Mouse (Mus musculus) hindbrain, embryonic 15.5 days (tissue): ENCODE measurements around the gene Ciao1. TPM values are rescaled to one million over a fixed set of nuclear protein-coding genes. Genes with fewer than 3 reads are reported as not detected.
"Not testable (repeated sequence)": the region's sequence is repeated elsewhere in the genome, so short reads cannot be mapped to it uniquely, and the experiment has no call there.

Experiments
- ATAC-seq: fragments of 200-750 bp; cut with Nextera tagmentation; 2 replicates; pipeline ENCODE4 v1.8.0; 2017; ENCODE audit warnings: low read depth, moderate number of reproducible peaks, moderate TSS enrichment; ENCODE audit not compliant: low FRiP score
- H3K27ac ChIP-seq: fragments of 300-500 bp; sonication (generic); replicated peaks from 2 replicates; pipeline ENCODE4 v1.5.1; 2015; ENCODE audit warnings: mild to moderate bottlenecking, inconsistent platforms
- H3K27me3 ChIP-seq: fragments of 300-500 bp; sonication (generic); 2 replicates; pipeline ENCODE4 v1.6.1; 2015; ENCODE audit warnings: control low read depth, inconsistent platforms
- H3K36me3 ChIP-seq: fragments of 300-500 bp; sonication (generic); 2 replicates; pipeline ENCODE4 v1.6.1; 2015; ENCODE audit warnings: control low read depth, inconsistent platforms
- H3K4me1 ChIP-seq: fragments of 300-500 bp; sonication (generic); replicated peaks from 2 replicates; pipeline ENCODE4 v1.6.1; 2015; ENCODE audit warnings: control low read depth, inconsistent platforms
- H3K4me2 ChIP-seq: fragments of 300-500 bp; sonication (generic); 2 replicates; pipeline ENCODE4 v1.6.1; 2015; ENCODE audit warnings: moderate library complexity, mild to moderate bottlenecking, inconsistent platforms
- H3K4me3 ChIP-seq: fragments of 300-500 bp; sonication (generic); 2 replicates; pipeline ENCODE4 v1.5.1; 2015; ENCODE audit warnings: mild to moderate bottlenecking, inconsistent platforms
- H3K9ac ChIP-seq: fragments of 300-500 bp; sonication (generic); 2 replicates; pipeline ENCODE4 v1.6.1; 2015; ENCODE audit warnings: inconsistent platforms
- H3K9me3 ChIP-seq: fragments of 300-500 bp; sonication (generic); 2 replicates; pipeline ENCODE4 v1.6.1; 2016; ENCODE audit warnings: control low read depth, inconsistent platforms
- WGBS: fragments of 180-500 bp; shearing (Covaris S2); methylation state at CpG from one replicate; pipeline ENCODE4 v1.1.7; 2015; 5-methylcytosine and 5-hydroxymethylcytosine counted together
- polyA plus RNA-seq: library from polyadenylated mRNA; unstranded; fragments of >200 nt; fragmentation: Nextera tagmentation; extraction: Ambion mirVana; gene quantifications from 2 replicates; pipeline ENCODE4 v1.2.1, GENCODE M21; 2015

The Ciao1 gene
- polyA plus RNA-seq, 1 experiment from 2014 or later = 56.6 TPM

DNA sequence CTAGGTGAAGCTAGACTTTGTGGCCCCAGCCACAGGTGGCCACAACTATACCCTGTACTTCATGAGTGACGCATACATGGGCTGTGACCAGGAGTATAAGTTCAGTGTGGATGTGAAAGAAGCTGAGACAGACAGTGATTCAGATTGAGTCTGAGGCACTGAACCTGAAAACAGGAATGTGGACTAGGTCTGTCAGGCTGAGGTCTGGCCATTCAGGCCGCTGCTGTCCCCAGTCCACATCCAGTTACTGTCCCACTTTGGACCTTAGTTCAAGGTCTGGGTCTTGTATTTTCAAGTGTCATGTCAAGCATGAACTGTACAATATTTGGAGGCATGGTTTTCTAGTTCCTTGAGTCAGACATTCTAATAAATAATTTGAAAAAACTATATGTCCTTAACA lies 7.6 kb downstream of the Ciao1 start:
- Histone ChIP-seq H3K9ac (no peak overlapping the region), H3K36me3 (peaks cover 82% of the 10 kb centered on the region), H3K27me3 (no peaks in the 10 kb centered on the region), H3K4me2 (no peak overlapping the region), H3K4me3 (no peak overlapping the region), H3K27ac (no peak overlapping the region), H3K9me3 (no peaks in the 10 kb centered on the region), H3K4me1 (no peaks in the 10 kb centered on the region)
- 90% methylated on average over 2 of the region's 2 CpGs for WGBS
- ATAC-seq = no peak

GRCm38 (mm10) chr2:127237897-127238610 lies 9.6 kb downstream of the Ciao1 start:
- Histone ChIP-seq H3K4me1 (no peaks in the 10 kb centered on the region), H3K4me3 (no peak overlapping the region), H3K27me3 (no peaks in the 10 kb centered on the region), H3K27ac (no peak overlapping the region), H3K36me3 (peaks cover 86% of the 10 kb centered on the region), H3K4me2 (no peak overlapping the region), H3K9me3 (no peaks in the 10 kb centered on the region), H3K9ac (no peak overlapping the region)
- 96% methylated on average over 11 of the region's 11 CpGs for WGBS
- ATAC-seq = no peak

- no peak for ATAC-seq
- H3K9ac ChIP-seq = no peak overlapping the region
- no peaks in the 10 kb centered on the region for H3K4me1 ChIP-seq
- no peaks in the 10 kb centered on the region for H3K9me3 ChIP-seq
- peaks cover 93% of the 10 kb centered on the region for H3K36me3 ChIP-seq
- H3K27ac ChIP-seq = no peak overlapping the region
- no peak overlapping the region for H3K4me3 ChIP-seq
- no peaks in the 10 kb centered on the region for H3K27me3 ChIP-seq
- WGBS = 99% methylated on average over 3 of the region's 3 CpGs
- no peak overlapping the region for H3K4me2 ChIP-seq
Measured at GRCm38 (mm10) chr2:127225261-127225660, 22.4 kb downstream of the Ciao1 start.

DNA sequence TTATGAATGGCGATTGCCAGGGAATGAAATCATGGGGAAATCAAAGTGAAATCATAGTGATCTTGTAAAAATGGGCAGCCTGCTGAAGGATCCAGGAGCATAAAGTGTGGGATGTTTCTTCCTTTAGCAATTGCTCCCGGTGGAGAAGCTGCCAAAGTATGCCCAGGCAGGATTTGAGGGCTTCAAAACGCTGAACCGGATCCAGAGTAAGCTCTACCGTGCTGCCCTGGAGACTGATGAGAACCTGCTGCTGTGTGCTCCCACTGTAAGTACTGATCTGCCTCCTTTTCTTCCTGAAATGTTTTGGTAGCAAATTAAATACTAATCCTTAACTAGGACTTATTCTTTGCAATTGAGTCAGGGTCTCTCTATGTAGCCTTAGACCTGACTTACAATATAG lies 29.9 kb downstream of the Ciao1 start:
- no peak for ATAC-seq
- Histone ChIP-seq H3K36me3 (peaks cover 95% of the 10 kb centered on the region), H3K9ac (no peak overlapping the region), H3K27ac (no peak overlapping the region), H3K4me1 (no peaks in the 10 kb centered on the region), H3K27me3 (no peaks in the 10 kb centered on the region), H3K9me3 (no peaks in the 10 kb centered on the region), H3K4me3 (no peak overlapping the region), H3K4me2 (no peak overlapping the region)
- 97% methylated on average over 5 of the region's 5 CpGs for WGBS

GRCm38 (mm10) chr2:127210701-127211100 lies 36.9 kb downstream of the Ciao1 start:
- 97% methylated on average over 11 of the region's 11 CpGs for WGBS

GRCm38 (mm10) chr2:127208452-127208769 lies 39.2 kb downstream of the Ciao1 start:
- Histone ChIP-seq H3K27me3 (no peaks in the 10 kb centered on the region), H3K27ac (peak overlapping the region; percentile 84), H3K4me3 (peak overlapping the region; percentile 99), H3K4me1 (peaks cover 18% of the 10 kb centered on the region), H3K9ac (peak overlapping the region; percentile 84), H3K36me3 (peaks cover 29% of the 10 kb centered on the region), H3K9me3 (no peaks in the 10 kb centered on the region), H3K4me2 (peak overlapping the region; percentile 74)
- no peak; the same call in 1 of the 2 replicates for ATAC-seq
- under 1% methylated on average over 17 of the region's 17 CpGs for WGBS

More at GRCm38 (mm10) chr2:127210701-127211100, 36.9 kb downstream of the Ciao1 start:
- H3K9me3 ChIP-seq = no peaks in the 10 kb centered on the region
- no peak overlapping the region for H3K27ac ChIP-seq
- peaks cover 52% of the 10 kb centered on the region for H3K36me3 ChIP-seq
- no peak for ATAC-seq
- no peaks in the 10 kb centered on the region for H3K27me3 ChIP-seq
- H3K4me3 ChIP-seq = no peak overlapping the region
- no peak overlapping the region for H3K4me2 ChIP-seq
- H3K9ac ChIP-seq = no peak overlapping the region
- peaks cover 18% of the 10 kb centered on the region for H3K4me1 ChIP-seq

DNA sequence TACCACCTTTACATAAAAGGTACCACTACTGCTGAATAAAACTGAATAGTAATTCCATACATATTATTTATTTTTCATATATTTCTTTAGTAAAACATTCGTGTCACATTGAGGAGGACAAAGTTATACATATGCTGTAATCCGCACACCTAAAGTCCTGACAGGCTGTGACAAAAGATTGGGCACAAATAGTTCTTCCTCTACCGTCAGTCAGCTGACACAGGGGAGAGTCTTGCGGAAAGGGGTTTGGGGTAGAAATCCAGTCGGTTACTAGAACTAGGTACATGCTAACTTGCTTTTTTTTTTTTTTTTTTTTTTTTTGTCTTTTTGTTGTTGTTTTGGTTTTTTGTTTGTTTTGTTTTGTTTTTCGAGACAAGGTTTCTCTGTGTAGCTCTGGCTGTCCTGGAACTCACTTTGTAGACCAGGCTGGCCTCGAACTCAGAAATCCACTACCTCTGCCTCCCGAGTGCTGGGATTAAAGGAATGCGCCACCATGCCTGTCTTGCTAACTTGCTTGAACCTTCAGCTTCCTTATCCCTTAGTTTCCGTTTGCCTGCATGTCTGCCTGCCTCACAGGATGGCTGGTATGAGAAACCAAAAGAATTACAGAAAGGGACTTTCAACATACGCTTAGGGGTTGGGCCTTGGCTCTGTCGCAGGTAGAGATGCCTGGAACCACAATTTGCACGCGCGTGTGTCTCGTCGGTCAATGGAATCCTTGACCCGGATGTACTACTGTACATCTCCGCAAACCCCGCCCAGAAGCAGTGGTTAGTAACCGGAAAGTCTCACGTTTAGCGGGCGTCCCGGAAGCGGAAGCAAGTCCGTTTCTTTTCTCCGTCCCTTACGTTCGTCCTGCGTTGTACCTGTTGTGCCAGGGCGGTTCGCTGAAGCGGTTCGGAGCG lies 39.8 kb downstream of the Ciao1 start, which contains the start of the genes 1810024B03Rik and Snrnp200:
TSS of gene 1810024B03Rik (minus strand) at position 734 of the 905 bp plus-strand sequence.
TSS of gene Snrnp200 (plus strand) at position 840 of the 905 bp plus-strand sequence.
- peak within 1 kb of the TSS; percentile 84 for H3K9ac ChIP-seq
- H3K27ac ChIP-seq = peak within 1 kb of the TSS; percentile 84
- H3K27me3 ChIP-seq = no peaks in the 10 kb centered on the region
- ATAC-seq = peak; percentile 99
- H3K4me3 ChIP-seq = peak within 1 kb of the TSS; percentile 99
- peaks cover 25% of the 10 kb centered on the region for H3K36me3 ChIP-seq
- H3K4me1 ChIP-seq = peaks cover 18% of the 10 kb centered on the region
- WGBS = 12% methylated on average over 36 of the region's 36 CpGs
- no peaks in the 10 kb centered on the region for H3K9me3 ChIP-seq
- H3K4me2 ChIP-seq = peak within 1 kb of the TSS; percentile 74

- Histone ChIP-seq H3K4me1 (peaks cover 18% of the 10 kb centered on the region), H3K4me3 (no peak overlapping the region), H3K9me3 (no peaks in the 10 kb centered on the region), H3K4me2 (no peak overlapping the region), H3K27ac (no peak overlapping the region), H3K27me3 (no peaks in the 10 kb centered on the region), H3K36me3 (peaks cover 16% of the 10 kb centered on the region), H3K9ac (no peak overlapping the region)
- WGBS = 92% methylated on average over 2 of the region's 2 CpGs
- no peak for ATAC-seq
Measured at GRCm38 (mm10) chr2:127206916-127207315, 40.7 kb downstream of the Ciao1 start.

- ATAC-seq, H3K4me3 ChIP-seq, H3K27me3 ChIP-seq, H3K4me2 ChIP-seq, H3K36me3 ChIP-seq, H3K9me3 ChIP-seq, H3K27ac ChIP-seq, H3K9ac ChIP-seq: not testable (repeated sequence)
- H3K4me1 ChIP-seq = peaks cover 18% of the 10 kb centered on the region
- 87% methylated on average over 4 of the region's 4 CpGs for WGBS
Measured at GRCm38 (mm10) chr2:127205936-127206335, 41.7 kb downstream of the Ciao1 start.

DNA sequence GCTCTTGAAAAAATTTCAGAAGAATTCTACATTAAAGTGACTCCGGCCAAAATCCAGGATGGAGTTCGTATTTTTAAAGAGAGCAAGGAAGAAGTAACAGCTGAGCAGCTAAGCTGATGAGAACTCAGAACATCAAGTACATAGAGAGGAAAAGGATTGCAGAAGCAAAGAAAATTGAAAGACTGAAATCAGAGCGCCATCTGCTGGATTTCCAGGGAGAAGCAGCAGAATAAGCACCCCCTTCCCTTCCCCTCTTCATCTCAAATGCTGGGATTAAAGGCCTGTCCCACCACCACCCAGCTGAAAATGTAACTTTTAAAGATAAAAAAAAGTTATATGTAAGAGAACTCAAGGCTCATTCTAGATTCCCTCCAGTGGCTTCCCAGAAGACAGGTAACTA lies 42.7 kb downstream of the Ciao1 start:
- Histone ChIP-seq H3K36me3 (peaks cover 5% of the 10 kb centered on the region), H3K9ac (no peak overlapping the region), H3K4me3 (no peak overlapping the region), H3K4me1 (peaks cover 17% of the 10 kb centered on the region), H3K27ac (no peak overlapping the region), H3K4me2 (no peak overlapping the region), H3K9me3 (no peaks in the 10 kb centered on the region), H3K27me3 (no peaks in the 10 kb centered on the region)
- WGBS = 35% methylated on average over 3 of the region's 3 CpGs
- no peak for ATAC-seq
